Mouse (Mus musculus) small intestine, adult 2 months (tissue): ENCODE measurements at regions not wholly inside any gene's neighbourhood (a gene's known extent, or its start where the extent isn't known, plus 50 kb on each side); places are given as distances from the start of the nearest gene placed in this dataset.

Source experiments
- CTCF ChIP-seq: fragments of 200-500 bp; IDR thresholded peaks from 2 replicates; pipeline ENCODE4 v1.5.1; 2012; ENCODE audit warnings: low read depth, mild to moderate bottlenecking, control low read depth, inconsistent platforms, low read length, moderate library complexity, mixed read lengths; ENCODE audit not compliant: insufficient replicate concordance, insufficient read length; ENCODE audit errors: extremely low read depth
- POLR2A ChIP-seq: fragments of 200-500 bp; IDR thresholded peaks from 2 replicates; pipeline ENCODE4 v1.6.1; 2012; ENCODE audit warnings: low read depth, mild to moderate bottlenecking, control low read depth, inconsistent platforms, low read length, moderate library complexity

- TF ChIP-seq CTCF (no peak), POLR2A (no peak)
Observed at GRCm38 (mm10) chr13:34416603-34417002, 71.6 kb upstream of the Slc22a23 start.
